Mouse (Mus musculus): ENCODE data around the gene Rrp36. TPM values are rescaled to one million over a fixed set of nuclear protein-coding genes. Genes with fewer than 3 reads are reported as not detected.

Gene Rrp36
- total RNA-seq, 2 experiments from 2014 or later = 9.9 to 10.8 TPM

DNA sequence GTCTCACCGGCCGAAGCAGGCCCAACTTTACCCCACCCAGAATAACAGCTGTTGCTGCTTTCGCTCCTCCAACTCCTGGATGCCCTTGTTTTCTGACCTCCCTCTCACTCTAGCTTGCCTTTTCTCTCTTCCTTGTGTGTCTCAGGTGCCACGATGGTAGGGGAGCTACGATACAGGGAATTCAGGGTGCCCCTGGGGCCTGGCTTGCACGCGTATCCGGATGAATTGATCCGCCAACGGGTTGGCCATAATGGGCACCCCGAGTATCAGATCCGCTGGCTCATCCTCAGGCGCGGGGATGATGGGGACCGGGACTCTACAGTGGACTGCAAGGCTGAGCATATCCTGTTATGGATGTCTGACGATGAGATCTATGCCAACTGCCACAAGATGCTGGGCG, 22.9 kb downstream of the Rrp36 start:
- intact Hi-C loops (cut with DNase I) = no loop called here
- DNase-seq (ENCODE audit: low spot score) = no peak

- peak; percentile 91 for DNase-seq (ENCODE audit: low spot score)
- intact Hi-C loops (cut with DNase I) = no loop called here
Measured at GRCm38 (mm10) chr17:46650232-46651031, 23.7 kb downstream of the Rrp36 start, which contains the start of gene Cul7. Cul7 (plus strand) TSS chr17:46650337.

DNA sequence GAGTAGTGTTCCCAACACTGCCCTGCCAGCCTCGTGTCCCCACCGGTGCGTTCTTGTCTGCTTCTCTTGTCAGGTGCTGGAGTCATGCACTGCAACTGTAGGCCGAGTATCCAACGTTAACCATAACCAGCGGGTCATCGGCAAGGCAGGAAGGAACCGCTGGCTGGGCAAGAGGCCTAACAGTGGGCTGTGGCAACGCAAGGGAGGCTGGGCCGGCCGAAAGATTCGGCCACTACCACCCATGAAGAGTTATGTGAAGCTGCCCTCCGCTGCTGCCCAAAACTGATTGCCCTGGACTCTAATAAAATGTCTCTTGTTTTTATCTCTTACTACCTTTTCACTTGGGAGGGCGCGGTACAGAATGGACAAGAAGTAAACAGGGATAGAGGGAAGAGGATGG, 24.3 kb downstream of the Rrp36 start:
- intact Hi-C loops (cut with DNase I) = loop anchor here (2.0 kb wide), 1 partner anchor 31 kb away; the partner anchor contains the start of gene Klhdc3
- DNase-seq (ENCODE audit: low spot score) = no peak

- no peak for DNase-seq (ENCODE audit: low spot score)
- intact Hi-C loops (cut with DNase I) = loop anchor here (2.0 kb wide), 1 partner anchor 32 kb away; the partner anchor contains the start of gene Klhdc3
Measured at GRCm38 (mm10) chr17:46648436-46648835, 25.7 kb downstream of the Rrp36 start.

- intact Hi-C loops (cut with DNase I) = loop anchor here (2.0 kb wide), 1 partner anchor 66 kb away; no protein-coding TSS in a partner anchor
- DNase-seq (ENCODE audit: low spot score) = no peak
Measured at GRCm38 (mm10) chr17:46647279-46647678, 26.9 kb downstream of the Rrp36 start.

GRCm38 (mm10) chr17:46646322-46646662, 27.9 kb downstream of the Rrp36 start:
- intact Hi-C loops (cut with DNase I) = loop anchor here (2.0 kb wide), 1 partner anchor 67 kb away; no protein-coding TSS in a partner anchor
- DNase-seq (ENCODE audit: low spot score) = no peak

GRCm38 (mm10) chr17:46645561-46646321, 28.4 kb downstream of the Rrp36 start, which contains the start of the genes Klc4 and Mrpl2:
Klc4 (minus strand) TSS chr17:46646022.
Mrpl2 (plus strand) TSS chr17:46646229.
- intact Hi-C loops (cut with DNase I) = loop anchor here (2.0 kb wide), 2 partner anchors 67 to 89 kb away; partner anchors contain the start of gene Srf
- peak; percentile 96 for DNase-seq (ENCODE audit: low spot score)

DNA sequence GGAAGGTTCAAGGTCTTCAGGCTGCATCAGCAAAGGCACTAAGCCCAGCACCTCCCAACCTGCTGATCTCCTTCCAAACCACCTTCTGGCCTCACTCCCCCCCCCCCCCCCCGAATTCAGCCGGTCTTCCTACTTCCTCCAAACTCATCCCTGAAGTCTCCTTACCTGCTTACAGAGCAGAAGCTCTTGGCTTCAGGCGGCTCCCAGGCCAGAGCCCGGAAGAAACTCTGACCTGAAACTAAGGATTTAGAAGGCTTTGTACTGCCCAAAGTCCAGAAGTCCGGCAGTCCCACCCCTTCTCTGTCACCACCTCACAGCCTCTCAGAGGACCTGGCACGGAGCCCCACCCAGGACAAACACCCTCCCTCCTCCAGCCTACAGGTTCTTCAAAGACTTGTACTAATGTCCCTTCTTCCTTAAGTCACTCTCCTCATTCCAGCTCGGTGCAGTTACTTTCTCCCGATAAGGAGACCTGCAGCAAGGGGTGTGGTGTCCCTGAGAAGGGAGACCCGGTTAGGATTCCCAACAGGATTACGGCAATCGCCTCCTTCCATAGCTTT, 29.2 kb downstream of the Rrp36 start:
- intact Hi-C loops (cut with DNase I) = loop anchor here (2.0 kb wide), 1 partner anchor 88 kb away; the partner anchor contains the start of gene Srf
- DNase-seq (ENCODE audit: low spot score) = no peak

DNA sequence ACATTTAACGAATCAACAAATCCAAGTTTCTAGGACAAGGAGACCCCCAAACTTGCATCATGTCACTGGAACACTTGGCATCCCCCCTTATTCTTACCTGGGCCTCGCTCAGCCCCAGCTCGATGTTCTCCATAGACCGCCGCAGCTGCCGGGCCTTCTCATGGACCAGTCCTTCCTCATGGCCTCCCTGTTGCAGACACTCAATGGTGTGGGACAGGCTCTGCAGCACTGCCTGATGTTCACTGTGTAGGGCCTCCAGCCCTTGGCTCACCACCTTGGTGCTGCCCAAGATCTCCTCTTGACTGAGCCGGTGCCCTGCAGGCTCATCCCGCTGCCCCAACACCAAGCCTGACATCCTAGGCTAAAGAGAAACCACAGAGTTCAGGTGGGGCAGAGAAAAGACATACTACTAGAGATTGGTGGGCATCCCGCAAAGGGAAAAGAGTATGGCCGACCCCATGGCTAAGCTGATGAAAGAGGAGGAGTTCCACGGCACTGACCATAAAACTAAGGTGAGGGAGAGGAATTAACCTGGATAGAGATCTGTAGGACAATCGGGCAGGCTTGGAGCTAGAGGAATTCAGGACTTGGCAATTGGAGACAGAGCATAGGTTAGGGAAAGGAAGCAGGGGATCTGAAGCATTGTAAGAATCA, 29.9 kb downstream of the Rrp36 start:
- intact Hi-C loops (cut with DNase I) = loop anchor here (2.0 kb wide), 1 partner anchor 87 kb away; the partner anchor contains the start of gene Srf
- DNase-seq (ENCODE audit: low spot score) = no peak

- no peak for DNase-seq (ENCODE audit: low spot score)
- intact Hi-C loops (cut with DNase I) = no loop called here
Measured at GRCm38 (mm10) chr17:46642060-46642459, 32.1 kb downstream of the Rrp36 start.

DNA sequence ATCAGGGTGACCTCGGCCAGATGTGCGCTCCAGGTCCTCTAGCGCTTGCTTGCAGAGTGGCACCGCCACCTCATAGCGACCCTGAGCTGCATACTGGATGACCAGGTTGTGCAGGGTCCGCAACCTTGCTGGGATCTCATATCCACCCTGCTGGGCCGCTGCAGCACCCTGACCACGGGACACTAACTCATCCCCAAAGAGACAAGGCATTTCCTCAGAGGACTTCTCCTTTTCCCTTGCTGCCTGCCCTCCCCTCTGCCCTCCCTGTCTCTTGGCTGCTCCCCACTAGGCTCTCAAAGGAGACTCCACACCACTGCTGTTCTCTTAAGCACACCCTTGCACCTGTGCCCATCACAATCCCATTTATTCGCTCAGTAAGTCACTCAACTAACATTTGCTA, 34.2 kb downstream of the Rrp36 start:
- intact Hi-C loops (cut with DNase I) = loop anchor here (5.0 kb wide), 1 partner anchor 38 kb away; no protein-coding TSS in a partner anchor
- DNase-seq (ENCODE audit: low spot score) = no peak

DNA sequence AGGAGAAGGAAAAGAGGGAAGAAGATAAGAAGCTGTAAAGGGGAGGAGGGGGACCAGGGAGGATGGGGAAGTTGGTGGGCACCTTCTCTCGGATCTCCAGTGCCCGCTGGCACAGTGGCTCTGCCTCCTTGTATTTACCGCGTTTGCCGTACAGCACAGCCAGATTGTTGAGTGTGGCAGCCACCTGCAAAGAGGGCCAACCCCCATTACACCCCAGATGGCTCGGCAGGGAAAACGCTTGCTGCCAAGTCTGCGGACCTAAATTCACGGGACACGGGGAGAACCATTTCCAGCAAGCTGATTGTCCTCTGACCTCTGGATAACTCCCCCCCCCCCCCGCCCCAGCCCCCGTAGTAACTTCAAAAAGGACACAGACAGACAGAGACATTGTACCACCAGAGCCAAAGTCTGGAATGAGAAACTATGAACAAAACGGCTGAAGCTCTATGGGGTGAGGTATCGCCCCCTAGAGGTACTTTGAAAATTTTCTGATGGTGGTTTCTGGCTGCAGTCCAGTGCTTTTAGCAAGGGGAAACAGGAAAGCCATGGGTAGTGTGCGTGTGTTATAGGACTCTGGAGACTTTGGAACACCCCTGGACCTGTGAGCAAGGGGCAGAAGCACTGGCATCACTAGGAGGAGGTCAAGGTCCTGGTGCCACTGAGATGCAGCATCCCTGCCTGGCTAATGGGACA, 37.2 kb downstream of the Rrp36 start:
- intact Hi-C loops (cut with DNase I) = loop anchor here (2.0 to 5.0 kb wide), 2 partner anchors 35 to 112 kb away; no protein-coding TSS in a partner anchor
- no peak for DNase-seq (ENCODE audit: low spot score)

GRCm38 (mm10) chr17:46629685-46630441, 44.3 kb downstream of the Rrp36 start:
- intact Hi-C loops (cut with DNase I) = no loop called here
- DNase-seq (ENCODE audit: low spot score) = peak; percentile 55

DNA sequence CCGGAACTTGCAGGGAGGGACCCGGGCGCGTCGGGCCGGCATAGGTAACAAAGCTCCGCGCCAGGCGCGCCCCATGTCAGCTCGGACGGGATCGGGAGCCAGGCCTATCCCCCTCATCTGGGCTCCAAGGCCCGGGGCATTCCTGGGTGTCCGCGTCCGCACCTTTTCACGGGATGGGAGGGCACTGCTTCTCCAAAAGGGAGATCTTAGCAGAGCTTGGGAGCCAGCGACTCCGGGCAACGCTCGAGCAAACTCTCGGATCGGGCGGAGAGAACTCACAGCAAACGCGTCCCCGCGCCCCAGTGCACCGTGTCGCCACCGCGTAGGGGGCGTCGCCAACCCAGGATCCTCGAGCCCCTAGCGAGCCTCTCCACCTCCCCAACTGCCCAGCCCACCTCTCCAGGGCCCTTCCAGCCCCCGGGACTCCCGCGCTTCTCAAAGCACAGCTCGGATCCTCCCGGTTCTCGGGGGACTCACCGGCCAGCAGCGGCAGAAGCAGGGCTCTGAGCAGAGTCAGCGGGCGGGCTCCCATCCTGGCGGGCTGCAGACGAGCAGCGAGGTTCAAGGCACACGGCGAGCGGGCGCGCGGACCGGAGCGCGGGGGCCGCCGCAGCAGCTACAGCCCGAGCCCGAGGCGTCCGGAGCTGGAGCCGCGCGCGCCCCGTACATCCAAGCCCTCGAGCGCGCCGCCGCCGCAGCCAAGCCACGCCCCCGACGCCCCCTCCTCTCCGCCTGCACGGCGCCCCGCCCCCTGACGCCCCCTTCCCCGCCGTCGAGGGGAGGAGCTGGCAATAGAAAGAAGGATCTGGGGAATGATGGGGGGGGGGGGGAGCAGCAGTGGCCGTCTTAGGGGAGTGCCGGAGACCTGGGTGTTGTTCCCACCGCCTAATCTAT, 45.1 kb downstream of the Rrp36 start, which contains the start of gene Ptk7:
TSS of gene Ptk7 (minus strand) at position 714 of the 894 bp plus-strand sequence.
- intact Hi-C loops (cut with DNase I) = no loop called here
- DNase-seq (ENCODE audit: low spot score) = no peak

DNA sequence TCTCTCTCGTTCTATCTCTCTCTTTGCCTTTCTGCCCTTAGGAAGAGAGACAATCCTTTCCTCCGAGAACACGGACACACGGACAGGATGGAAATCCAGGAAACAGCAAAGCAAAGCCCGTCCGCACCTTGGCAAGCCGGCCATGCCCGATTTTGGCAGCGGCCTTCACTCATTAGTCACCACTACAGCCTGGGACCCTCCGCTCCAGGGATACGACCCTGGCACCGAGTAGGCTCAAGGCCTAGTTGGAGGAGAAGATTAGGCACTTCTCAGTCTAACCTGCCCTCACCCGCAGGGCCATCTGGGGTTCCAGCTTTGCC, 45.7 kb downstream of the Rrp36 start:
- no peak for DNase-seq (ENCODE audit: low spot score)
- intact Hi-C loops (cut with DNase I) = no loop called here

GRCm38 (mm10) chr17:46627409-46627808, 46.7 kb downstream of the Rrp36 start:
- intact Hi-C loops (cut with DNase I) = no loop called here
- DNase-seq (ENCODE audit: low spot score) = no peak

- no peak for DNase-seq (ENCODE audit: low spot score)
- intact Hi-C loops (cut with DNase I) = no loop called here
Measured at GRCm38 (mm10) chr17:46624598-46624997, 49.6 kb downstream of the Rrp36 start.
